Mouse (Mus musculus): ENCODE measurements around the gene Tppp2.

DNA sequence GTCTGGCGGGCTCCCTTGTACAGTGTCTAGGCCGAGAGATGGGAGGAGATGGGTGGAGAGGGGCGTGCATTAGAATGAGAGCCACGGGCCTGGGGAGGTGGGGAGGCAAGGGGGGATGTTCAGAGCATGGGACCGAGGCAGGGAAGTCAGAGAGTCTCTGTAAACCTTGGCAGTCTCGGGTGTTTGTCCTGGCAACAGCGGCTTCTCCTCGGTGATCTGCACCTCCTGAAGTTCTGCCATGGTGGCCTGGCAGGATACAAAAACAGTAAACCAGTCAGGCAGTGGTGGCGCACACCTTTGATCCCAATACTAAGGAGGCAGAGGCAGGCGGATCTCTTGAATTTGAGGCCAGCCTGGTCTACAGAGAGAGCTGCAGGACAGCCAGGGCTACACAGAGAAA, 6.9 kb upstream of the Tppp2 start:
- TF ChIP-seq POLR2A (IDR thresholded peaks at IDR 0.05; ENCODE audit: borderline replicate concordance, insufficient read depth, low read length), result no peak
- TF ChIP-seq CTCF (IDR thresholded peaks at IDR 0.05; ENCODE audit: borderline replicate concordance, insufficient read depth, low read depth, low read length), result no peak
